Mouse (Mus musculus): Measurements from ENCODE around the gene E2f6. TPM values are rescaled to one million over a fixed set of nuclear protein-coding genes. Genes with fewer than 3 reads are reported as not detected.

E2f6 gene
- total and polyA plus RNA-seq, 3 experiments = 8.0 to 37.1 (median 27.8) TPM

DNA sequence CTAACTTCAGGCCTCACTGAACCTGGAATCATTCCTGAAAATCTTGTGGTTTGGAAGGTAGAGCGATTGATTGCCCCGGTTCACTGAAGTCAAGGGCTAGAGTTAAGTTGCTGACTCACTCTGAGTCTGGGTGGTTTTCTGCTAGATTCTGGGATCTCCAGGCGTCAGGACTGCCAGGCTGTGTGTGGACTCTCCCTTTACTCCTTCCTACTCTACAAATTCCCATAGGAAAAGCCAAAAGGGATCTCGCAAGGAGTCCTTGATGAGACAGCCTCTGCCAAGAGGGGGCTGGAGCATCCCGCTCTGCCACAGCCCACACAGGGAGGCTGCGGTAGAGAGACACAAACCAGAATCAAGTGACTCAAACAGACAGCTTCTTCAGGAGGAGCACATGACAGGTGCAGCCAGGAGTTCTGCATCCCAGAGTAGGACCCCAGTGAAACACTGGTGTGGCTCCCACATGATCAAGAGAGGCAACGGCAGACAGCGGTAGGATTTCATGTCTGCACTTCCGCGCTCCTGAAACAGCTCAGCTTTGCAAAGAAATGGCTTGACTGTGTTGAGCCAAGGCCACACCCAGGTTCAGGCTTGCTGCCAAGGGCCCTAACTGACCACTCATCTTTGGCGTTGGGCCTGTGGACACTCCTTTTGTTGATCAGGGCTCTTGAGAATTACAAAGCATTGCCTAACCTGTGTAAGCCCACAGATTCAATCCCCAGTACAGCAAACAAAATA is 42.8 kb downstream of the E2f6 start:
- no peaks in the 10 kb centered on the region for H3K4me1 ChIP-seq (ENCODE audit: insufficient read depth, low read depth, low read length)
- DNase-seq (ENCODE audit: low spot score) (no peak), ATAC-seq (ENCODE audit: extremely low read depth, insufficient number of reproducible peaks, low FRiP score, poor library complexity, severe bottlenecking) (no peak)
- H3K9me3 ChIP-seq (replicated peaks) = no peaks in the 10 kb centered on the region
- H3K27me3 ChIP-seq (ENCODE audit: insufficient read depth, low read length) = peaks cover 9% of the 10 kb centered on the region
- H3K36me3 ChIP-seq (replicated peaks) = no peaks in the 10 kb centered on the region
- no peak overlapping the region for H3K4me3 ChIP-seq (ENCODE audit: low read depth, low read length)
- no peak for TF ChIP-seq GATA1 (IDR thresholded peaks at IDR 0.05; ENCODE audit: borderline replicate concordance, low read length)
- TF ChIP-seq TAL1 (conservative IDR thresholded peaks at IDR 0.05; ENCODE audit: low read depth, low read length) = no peak
- no peak for TF ChIP-seq CTCF (IDR thresholded peaks at IDR 0.05; ENCODE audit: low read depth, low read length)
- TF ChIP-seq GATA2 (IDR thresholded peaks at IDR 0.05; ENCODE audit: borderline replicate concordance, low read depth, low read length) = no peak
- no peak for TF ChIP-seq POLR2AphosphoS5 (IDR thresholded peaks at IDR 0.05; ENCODE audit: insufficient replicate concordance, low read depth, low read length)

DNA sequence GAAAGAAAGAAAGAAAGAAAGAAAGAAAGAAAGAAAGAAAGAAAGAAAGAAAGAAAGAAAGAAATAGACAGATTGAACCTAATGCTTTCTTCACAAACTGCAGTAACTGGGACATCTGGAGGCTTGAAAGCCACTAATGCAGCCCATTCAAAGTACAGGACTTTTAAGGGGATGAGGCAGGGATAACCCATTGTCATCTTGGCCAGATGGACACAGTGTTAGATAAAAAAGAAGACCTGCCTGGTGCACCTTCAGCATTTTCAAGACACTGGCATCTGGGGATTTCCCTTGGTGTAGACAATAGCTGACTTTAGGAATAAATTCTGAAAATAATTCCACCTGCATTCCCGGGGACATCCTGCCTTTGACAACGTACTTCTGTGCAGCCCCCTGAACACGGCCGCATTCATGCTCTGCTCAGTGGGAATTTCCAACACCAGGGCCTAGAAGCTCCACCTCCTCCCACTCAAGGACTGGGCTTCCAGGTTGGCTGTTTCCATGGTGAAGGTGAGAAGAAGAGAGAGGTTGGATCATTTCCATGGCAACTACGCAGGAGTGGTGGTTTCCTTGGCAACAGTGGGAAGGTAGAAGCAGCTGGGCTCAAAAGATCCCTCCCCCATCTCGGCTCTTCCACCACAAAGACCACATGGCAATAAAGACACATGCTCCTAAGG is 45.0 kb downstream of the E2f6 start:
- Histone ChIP-seq H3K4me3 (ENCODE audit: low read depth, low read length) (no peak overlapping the region), H3K27me3 (ENCODE audit: insufficient read depth, low read length) (peaks cover 6% of the 10 kb centered on the region), H3K9me3 (replicated peaks) (no peaks in the 10 kb centered on the region), H3K4me1 (ENCODE audit: insufficient read depth, low read depth, low read length) (no peaks in the 10 kb centered on the region), H3K36me3 (replicated peaks) (no peaks in the 10 kb centered on the region)
- DNase-seq (ENCODE audit: low spot score) = no peak
- TF ChIP-seq TAL1 (conservative IDR thresholded peaks at IDR 0.05; ENCODE audit: low read depth, low read length) (no peak), GATA1 (IDR thresholded peaks at IDR 0.05; ENCODE audit: borderline replicate concordance, low read length) (no peak), CTCF (IDR thresholded peaks at IDR 0.05; ENCODE audit: low read depth, low read length) (no peak), GATA2 (IDR thresholded peaks at IDR 0.05; ENCODE audit: borderline replicate concordance, low read depth, low read length) (no peak), POLR2AphosphoS5 (IDR thresholded peaks at IDR 0.05; ENCODE audit: insufficient replicate concordance, low read depth, low read length) (no peak)
- ATAC-seq (ENCODE audit: extremely low read depth, insufficient number of reproducible peaks, low FRiP score, poor library complexity, severe bottlenecking) = no peak

DNA sequence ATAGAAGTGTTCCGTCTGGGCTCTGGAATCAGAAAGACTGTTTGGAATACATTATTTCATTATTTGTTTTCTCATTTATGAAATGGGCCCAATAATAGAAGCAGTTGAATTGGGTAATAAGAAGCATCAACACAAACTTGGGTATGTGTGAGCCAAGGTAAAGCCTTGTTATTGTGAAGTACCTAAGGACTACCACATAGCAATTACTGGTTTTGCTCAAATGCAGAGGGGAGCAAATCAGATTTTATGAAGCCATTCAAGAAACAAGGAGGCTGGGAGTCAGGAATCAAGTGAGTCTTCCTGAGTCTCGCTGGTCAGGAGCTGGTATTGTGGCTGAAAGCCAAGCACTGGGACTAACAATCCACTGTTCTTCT is 45.5 kb downstream of the E2f6 start:
- no peaks in the 10 kb centered on the region for H3K4me1 ChIP-seq (ENCODE audit: insufficient read depth, low read depth, low read length)
- TF ChIP-seq GATA2 (IDR thresholded peaks at IDR 0.05; ENCODE audit: borderline replicate concordance, low read depth, low read length) = no peak
- no peak for TF ChIP-seq GATA1 (IDR thresholded peaks at IDR 0.05; ENCODE audit: borderline replicate concordance, low read length)
- TF ChIP-seq POLR2AphosphoS5 (IDR thresholded peaks at IDR 0.05; ENCODE audit: insufficient replicate concordance, low read depth, low read length) = no peak
- TF ChIP-seq CTCF (IDR thresholded peaks at IDR 0.05; ENCODE audit: low read depth, low read length) = no peak
- no peak for TF ChIP-seq TAL1 (conservative IDR thresholded peaks at IDR 0.05; ENCODE audit: low read depth, low read length)
- H3K4me3 ChIP-seq (ENCODE audit: low read depth, low read length) = no peak overlapping the region
- ATAC-seq (ENCODE audit: extremely low read depth, insufficient number of reproducible peaks, low FRiP score, poor library complexity, severe bottlenecking) = no peak
- DNase-seq (ENCODE audit: low spot score) = no peak
- no peaks in the 10 kb centered on the region for H3K9me3 ChIP-seq (replicated peaks)
- H3K27me3 ChIP-seq (ENCODE audit: insufficient read depth, low read length) = peaks cover 6% of the 10 kb centered on the region
- no peaks in the 10 kb centered on the region for H3K36me3 ChIP-seq (replicated peaks)

DNA sequence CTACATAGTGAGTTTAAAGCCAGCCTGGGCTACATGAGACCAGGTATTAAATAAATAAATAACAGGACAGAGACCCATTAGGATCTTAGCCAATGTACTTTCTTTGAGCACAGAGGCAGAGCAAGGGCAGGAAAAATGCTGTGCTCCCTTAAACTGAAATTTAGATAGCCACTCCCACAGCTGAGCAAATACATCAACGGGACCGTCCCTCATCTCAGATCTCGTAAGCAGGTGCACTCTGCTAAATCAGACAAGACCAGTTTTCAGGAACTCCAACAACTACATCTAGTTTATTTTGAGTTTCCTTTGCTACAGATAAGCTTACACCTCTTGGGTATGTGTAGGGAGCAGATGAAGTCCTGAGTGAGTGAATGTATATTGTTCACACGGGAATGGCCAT is 47.3 kb downstream of the E2f6 start:
- Histone ChIP-seq H3K9me3 (replicated peaks) (no peaks in the 10 kb centered on the region), H3K4me3 (ENCODE audit: low read depth, low read length) (no peak overlapping the region), H3K4me1 (ENCODE audit: insufficient read depth, low read depth, low read length) (no peaks in the 10 kb centered on the region), H3K27me3 (ENCODE audit: insufficient read depth, low read length) (peaks cover 6% of the 10 kb centered on the region), H3K36me3 (replicated peaks) (no peaks in the 10 kb centered on the region)
- DNase-seq (ENCODE audit: low spot score) (no peak), ATAC-seq (ENCODE audit: extremely low read depth, insufficient number of reproducible peaks, low FRiP score, poor library complexity, severe bottlenecking) (no peak)
- TF ChIP-seq TAL1 (conservative IDR thresholded peaks at IDR 0.05; ENCODE audit: low read depth, low read length) = no peak
- TF ChIP-seq CTCF (IDR thresholded peaks at IDR 0.05; ENCODE audit: low read depth, low read length) = no peak
- TF ChIP-seq GATA2 (IDR thresholded peaks at IDR 0.05; ENCODE audit: borderline replicate concordance, low read depth, low read length) = no peak
- TF ChIP-seq GATA1 (IDR thresholded peaks at IDR 0.05; ENCODE audit: borderline replicate concordance, low read length) = no peak
- TF ChIP-seq POLR2AphosphoS5 (IDR thresholded peaks at IDR 0.05; ENCODE audit: insufficient replicate concordance, low read depth, low read length) = no peak

GRCm38 (mm10) chr12:16859781-16860180 is 49.0 kb downstream of the E2f6 start:
- TF ChIP-seq GATA2 (IDR thresholded peaks at IDR 0.05; ENCODE audit: borderline replicate concordance, low read depth, low read length) (no peak), CTCF (IDR thresholded peaks at IDR 0.05; ENCODE audit: low read depth, low read length) (no peak), POLR2AphosphoS5 (IDR thresholded peaks at IDR 0.05; ENCODE audit: insufficient replicate concordance, low read depth, low read length) (no peak), TAL1 (conservative IDR thresholded peaks at IDR 0.05; ENCODE audit: low read depth, low read length) (no peak), GATA1 (IDR thresholded peaks at IDR 0.05; ENCODE audit: borderline replicate concordance, low read length) (no peak)
- Histone ChIP-seq H3K4me3 (ENCODE audit: low read depth, low read length) (no peak overlapping the region), H3K27me3 (ENCODE audit: insufficient read depth, low read length) (no peaks in the 10 kb centered on the region), H3K9me3 (replicated peaks) (no peaks in the 10 kb centered on the region), H3K36me3 (replicated peaks) (no peaks in the 10 kb centered on the region), H3K4me1 (ENCODE audit: insufficient read depth, low read depth, low read length) (no peaks in the 10 kb centered on the region)
- ATAC-seq (ENCODE audit: extremely low read depth, insufficient number of reproducible peaks, low FRiP score, poor library complexity, severe bottlenecking) (no peak), DNase-seq (ENCODE audit: low spot score) (no peak)

GRCm38 (mm10) chr12:16860533-16860932 is 49.8 kb downstream of the E2f6 start:
- Histone ChIP-seq H3K4me1 (ENCODE audit: insufficient read depth, low read depth, low read length) (no peaks in the 10 kb centered on the region), H3K9me3 (replicated peaks) (no peaks in the 10 kb centered on the region), H3K36me3 (replicated peaks) (no peaks in the 10 kb centered on the region), H3K27me3 (ENCODE audit: insufficient read depth, low read length) (no peaks in the 10 kb centered on the region), H3K4me3 (ENCODE audit: low read depth, low read length) (no peak overlapping the region)
- ATAC-seq (ENCODE audit: extremely low read depth, insufficient number of reproducible peaks, low FRiP score, poor library complexity, severe bottlenecking) = no peak
- no peak for DNase-seq (ENCODE audit: low spot score)
- TF ChIP-seq GATA2 (IDR thresholded peaks at IDR 0.05; ENCODE audit: borderline replicate concordance, low read depth, low read length) (no peak), CTCF (IDR thresholded peaks at IDR 0.05; ENCODE audit: low read depth, low read length) (no peak), POLR2AphosphoS5 (IDR thresholded peaks at IDR 0.05; ENCODE audit: insufficient replicate concordance, low read depth, low read length) (no peak), GATA1 (IDR thresholded peaks at IDR 0.05; ENCODE audit: borderline replicate concordance, low read length) (no peak)

Measured in G1E (cell line).